Mouse (Mus musculus): ENCODE results near the gene Cpeb3. TPM values are rescaled to one million over a fixed set of nuclear protein-coding genes. Genes with fewer than 3 reads are reported as not detected.
"Not testable (repeated sequence)": the region's sequence is repeated elsewhere in the genome, so short reads cannot be mapped to it uniquely, and the experiment has no call there.

Gene Cpeb3
- total RNA-seq, 1 experiment: 1.8 TPM

DNA sequence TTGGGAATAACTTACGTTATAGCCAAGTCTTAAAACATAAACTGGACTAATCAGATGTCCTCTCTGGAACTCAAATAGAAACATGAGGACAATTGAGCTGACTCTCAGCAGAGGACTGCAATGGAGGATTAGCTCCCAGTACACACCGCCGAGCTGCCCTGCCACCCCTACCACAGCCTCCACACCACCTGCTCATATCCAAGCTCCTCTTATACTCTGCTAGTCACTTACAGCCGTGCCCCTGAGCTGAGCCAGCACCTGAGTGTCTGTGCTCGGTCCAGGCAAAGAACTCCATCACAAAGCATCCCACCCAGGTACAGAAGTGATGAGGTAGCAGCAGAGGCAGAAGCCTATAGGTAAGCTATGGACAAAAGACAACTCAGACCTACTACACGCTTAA is 129.2 kb downstream of the Cpeb3 start:
- Histone ChIP-seq H3K36me3 (ENCODE audit: control insufficient read depth, insufficient read depth, low read length, poor library complexity, severe bottlenecking) (no peaks in the 10 kb centered on the region), H3K9me3 (ENCODE audit: control insufficient read depth, insufficient read depth, low read depth, low read length) (no peaks in the 10 kb centered on the region), H3K4me1 (ENCODE audit: control insufficient read depth in 2 of 2, insufficient read depth in 2 of 2, low read length in 2 of 2, poor library complexity in 1 of 2) (no peaks in the 10 kb centered on the region), H3K27ac (ENCODE audit: insufficient read depth, low read depth, low read length, poor library complexity, severe bottlenecking) (no peak overlapping the region), H3K9ac (ENCODE audit: insufficient read depth, low read depth, low read length, poor library complexity, severe bottlenecking) (no peak overlapping the region), H3K4me3 (ENCODE audit: insufficient read depth in 1 of 2, low read depth in 1 of 2, low read length in 2 of 2, poor library complexity in 1 of 2, severe bottlenecking in 1 of 2) (no peak overlapping the region)
- DNase-seq (ENCODE audit: low read depth, low spot score): no peak
- TF ChIP-seq CHD2 (IDR thresholded peaks at IDR 0.05; ENCODE audit: low read depth, low read length) (no peak), ZNF384 (IDR thresholded peaks at IDR 0.05; ENCODE audit: low read depth, low read length) (no peak), MAFK (IDR thresholded peaks at IDR 0.05; ENCODE audit: insufficient read depth, low read depth, low read length) (no peak), ZC3H11A (IDR thresholded peaks at IDR 0.05; ENCODE audit: borderline replicate concordance, low read depth, low read length) (no peak), HCFC1 (IDR thresholded peaks at IDR 0.05; ENCODE audit: borderline replicate concordance, insufficient read depth, low read length) (no peak)
- in situ Hi-C loops (cut with MboI; ENCODE audit: low sequenced_read_pairs in 2 of 2, unreplicated experiment in 2 of 2): no loop called here

DNA sequence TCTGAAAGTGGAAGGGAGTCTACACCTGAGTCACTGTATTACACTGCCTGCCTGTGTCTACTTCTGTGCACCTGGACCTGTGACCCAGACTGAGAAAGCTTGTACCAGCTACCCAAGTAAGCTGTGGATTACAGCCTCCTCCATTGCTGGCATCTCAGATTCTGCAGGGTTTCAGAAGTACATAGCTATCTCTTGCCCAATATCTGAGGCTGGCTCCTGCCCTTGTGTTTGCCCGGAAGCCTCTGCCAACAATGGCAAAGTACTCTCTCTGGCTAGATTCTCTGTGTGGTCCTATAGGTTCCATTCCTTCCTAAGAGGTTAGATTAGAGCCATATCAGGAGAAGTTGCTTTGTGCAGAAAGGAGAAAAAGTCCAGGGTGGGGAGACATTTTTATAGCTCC is 129.8 kb downstream of the Cpeb3 start:
- in situ Hi-C loops (cut with MboI; ENCODE audit: low sequenced_read_pairs in 2 of 2, unreplicated experiment in 2 of 2): no loop called here
- H3K9me3 ChIP-seq (ENCODE audit: control insufficient read depth, insufficient read depth, low read depth, low read length): no peaks in the 10 kb centered on the region
- TF ChIP-seq ZNF384 (IDR thresholded peaks at IDR 0.05; ENCODE audit: low read depth, low read length): no peak
- no peak for TF ChIP-seq MAFK (IDR thresholded peaks at IDR 0.05; ENCODE audit: insufficient read depth, low read depth, low read length)
- no peak for TF ChIP-seq ZC3H11A (IDR thresholded peaks at IDR 0.05; ENCODE audit: borderline replicate concordance, low read depth, low read length)
- no peak for TF ChIP-seq CHD2 (IDR thresholded peaks at IDR 0.05; ENCODE audit: low read depth, low read length)
- TF ChIP-seq HCFC1 (IDR thresholded peaks at IDR 0.05; ENCODE audit: borderline replicate concordance, insufficient read depth, low read length): no peak
- no peak overlapping the region for H3K9ac ChIP-seq (ENCODE audit: insufficient read depth, low read depth, low read length, poor library complexity, severe bottlenecking)
- no peak overlapping the region for H3K4me3 ChIP-seq (ENCODE audit: insufficient read depth in 1 of 2, low read depth in 1 of 2, low read length in 2 of 2, poor library complexity in 1 of 2, severe bottlenecking in 1 of 2)
- H3K4me1 ChIP-seq (ENCODE audit: control insufficient read depth in 2 of 2, insufficient read depth in 2 of 2, low read length in 2 of 2, poor library complexity in 1 of 2): no peaks in the 10 kb centered on the region
- no peak overlapping the region for H3K27ac ChIP-seq (ENCODE audit: insufficient read depth, low read depth, low read length, poor library complexity, severe bottlenecking)
- no peak for DNase-seq (ENCODE audit: low read depth, low spot score)
- H3K36me3 ChIP-seq (ENCODE audit: control insufficient read depth, insufficient read depth, low read length, poor library complexity, severe bottlenecking): no peaks in the 10 kb centered on the region

DNA sequence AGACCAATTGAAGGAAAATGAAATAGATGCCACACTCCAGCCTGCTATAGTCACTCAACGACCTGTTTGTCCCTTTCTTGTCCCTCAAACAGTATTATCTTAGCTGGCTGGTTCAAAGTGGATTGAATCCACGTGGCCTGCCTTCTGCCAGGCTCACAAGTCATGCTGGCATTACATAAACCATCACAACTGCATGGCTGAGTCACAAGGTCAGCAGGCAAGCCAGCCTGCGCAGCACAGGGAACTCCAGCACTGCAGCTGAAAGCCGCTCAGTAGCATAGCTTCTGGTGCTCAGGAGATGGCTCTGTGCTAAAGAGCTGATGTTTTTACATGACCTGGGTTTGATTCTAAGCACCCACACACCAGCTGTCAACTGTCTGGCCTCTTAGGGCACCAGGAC is 130.3 kb downstream of the Cpeb3 start:
- H3K4me3 ChIP-seq (ENCODE audit: insufficient read depth in 1 of 2, low read depth in 1 of 2, low read length in 2 of 2, poor library complexity in 1 of 2, severe bottlenecking in 1 of 2): no peak overlapping the region
- no peaks in the 10 kb centered on the region for H3K36me3 ChIP-seq (ENCODE audit: control insufficient read depth, insufficient read depth, low read length, poor library complexity, severe bottlenecking)
- H3K4me1 ChIP-seq (ENCODE audit: control insufficient read depth in 2 of 2, insufficient read depth in 2 of 2, low read length in 2 of 2, poor library complexity in 1 of 2): no peaks in the 10 kb centered on the region
- TF ChIP-seq HCFC1 (IDR thresholded peaks at IDR 0.05; ENCODE audit: borderline replicate concordance, insufficient read depth, low read length) (no peak), CHD2 (IDR thresholded peaks at IDR 0.05; ENCODE audit: low read depth, low read length) (no peak), ZC3H11A (IDR thresholded peaks at IDR 0.05; ENCODE audit: borderline replicate concordance, low read depth, low read length) (no peak), ZNF384 (IDR thresholded peaks at IDR 0.05; ENCODE audit: low read depth, low read length) (no peak)
- no peak overlapping the region for H3K9ac ChIP-seq (ENCODE audit: insufficient read depth, low read depth, low read length, poor library complexity, severe bottlenecking)
- no peak overlapping the region for H3K27ac ChIP-seq (ENCODE audit: insufficient read depth, low read depth, low read length, poor library complexity, severe bottlenecking)
- in situ Hi-C loops (cut with MboI; ENCODE audit: low sequenced_read_pairs in 2 of 2, unreplicated experiment in 2 of 2): no loop called here
- no peaks in the 10 kb centered on the region for H3K9me3 ChIP-seq (ENCODE audit: control insufficient read depth, insufficient read depth, low read depth, low read length)
- no peak for DNase-seq (ENCODE audit: low read depth, low spot score)

DNA sequence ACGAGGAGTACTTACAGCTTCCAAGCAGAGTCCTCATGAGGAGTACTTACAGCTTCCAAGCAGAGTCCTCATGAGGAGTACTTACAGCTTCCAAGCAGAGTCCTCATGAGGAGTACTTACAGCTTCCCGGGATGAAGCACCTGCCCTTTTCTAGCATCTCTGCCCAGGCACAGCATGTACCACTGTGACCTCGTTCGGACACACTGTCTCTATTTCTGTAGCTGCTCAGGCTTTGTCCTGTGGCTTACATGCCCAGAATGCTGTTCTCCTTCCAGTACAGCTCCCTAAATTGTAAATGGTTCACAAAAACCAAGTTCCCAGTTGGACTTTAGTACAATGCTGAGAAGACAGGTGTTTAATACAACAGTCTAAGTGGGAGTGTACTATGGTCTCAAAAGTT is 131.1 kb downstream of the Cpeb3 start:
- H3K4me1 ChIP-seq (ENCODE audit: control insufficient read depth in 2 of 2, insufficient read depth in 2 of 2, low read length in 2 of 2, poor library complexity in 1 of 2); H3K9ac ChIP-seq (ENCODE audit: insufficient read depth, low read depth, low read length, poor library complexity, severe bottlenecking); H3K36me3 ChIP-seq (ENCODE audit: control insufficient read depth, insufficient read depth, low read length, poor library complexity, severe bottlenecking); DNase-seq (ENCODE audit: low read depth, low spot score); H3K9me3 ChIP-seq (ENCODE audit: control insufficient read depth, insufficient read depth, low read depth, low read length); H3K4me3 ChIP-seq (ENCODE audit: insufficient read depth in 1 of 2, low read depth in 1 of 2, low read length in 2 of 2, poor library complexity in 1 of 2, severe bottlenecking in 1 of 2); H3K27ac ChIP-seq (ENCODE audit: insufficient read depth, low read depth, low read length, poor library complexity, severe bottlenecking); in situ Hi-C loops (cut with MboI; ENCODE audit: low sequenced_read_pairs in 2 of 2, unreplicated experiment in 2 of 2): not testable (repeated sequence)

DNA sequence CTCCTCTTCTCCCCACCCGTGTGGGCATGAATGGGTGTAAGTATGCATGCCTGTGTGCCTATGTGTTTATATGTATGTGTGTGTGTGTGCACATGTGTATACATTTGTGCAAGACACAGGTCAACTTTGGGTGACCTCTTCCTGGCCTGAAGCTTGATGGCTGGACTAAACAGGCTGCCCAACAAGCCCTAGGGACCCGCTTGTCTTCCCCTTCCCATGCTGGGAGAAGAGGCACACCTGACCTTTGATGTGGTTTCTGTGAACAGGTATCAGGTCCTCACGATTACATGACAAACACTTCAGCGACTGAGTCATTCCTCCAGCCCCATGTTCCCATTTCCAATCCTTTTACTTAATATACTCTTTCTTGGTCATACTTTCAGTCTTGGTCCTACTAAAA is 131.8 kb downstream of the Cpeb3 start:
- Histone ChIP-seq H3K4me1 (ENCODE audit: control insufficient read depth in 2 of 2, insufficient read depth in 2 of 2, low read length in 2 of 2, poor library complexity in 1 of 2) (no peaks in the 10 kb centered on the region), H3K9me3 (ENCODE audit: control insufficient read depth, insufficient read depth, low read depth, low read length) (no peaks in the 10 kb centered on the region), H3K4me3 (ENCODE audit: insufficient read depth in 1 of 2, low read depth in 1 of 2, low read length in 2 of 2, poor library complexity in 1 of 2, severe bottlenecking in 1 of 2) (no peak overlapping the region), H3K27ac (ENCODE audit: insufficient read depth, low read depth, low read length, poor library complexity, severe bottlenecking) (no peak overlapping the region), H3K9ac (ENCODE audit: insufficient read depth, low read depth, low read length, poor library complexity, severe bottlenecking) (no peak overlapping the region), H3K36me3 (ENCODE audit: control insufficient read depth, insufficient read depth, low read length, poor library complexity, severe bottlenecking) (no peaks in the 10 kb centered on the region)
- in situ Hi-C loops (cut with MboI; ENCODE audit: low sequenced_read_pairs in 2 of 2, unreplicated experiment in 2 of 2): no loop called here
- no peak for DNase-seq (ENCODE audit: low read depth, low spot score)
- TF ChIP-seq HCFC1 (IDR thresholded peaks at IDR 0.05; ENCODE audit: borderline replicate concordance, insufficient read depth, low read length): no peak
- TF ChIP-seq ZNF384 (IDR thresholded peaks at IDR 0.05; ENCODE audit: low read depth, low read length): no peak
- TF ChIP-seq CHD2 (IDR thresholded peaks at IDR 0.05; ENCODE audit: low read depth, low read length): no peak
- TF ChIP-seq MAFK (IDR thresholded peaks at IDR 0.05; ENCODE audit: insufficient read depth, low read depth, low read length): no peak

All from ES-E14 (cell line).